Mouse (Mus musculus): ENCODE results near the gene Cdc42bpg. TPM values are rescaled to one million over a fixed set of nuclear protein-coding genes. Genes with fewer than 3 reads are reported as not detected.
"Not testable (repeated sequence)": the region's sequence is repeated elsewhere in the genome, so short reads cannot be mapped to it uniquely, and the experiment has no call there.

The Cdc42bpg gene
- polyA plus RNA-seq, 1 experiment from 2014 or later: 0.40 TPM

- Histone ChIP-seq H3K36me3 (replicated peaks) (no peaks in the 10 kb centered on the region), H3K27ac (no peak overlapping the region), H3K9me3 (no peaks in the 10 kb centered on the region), H3K4me3 (no peak overlapping the region), H3K4me1 (peaks cover 4% of the 10 kb centered on the region; the same call in 1 of the 2 replicates), H3K9ac (no peak overlapping the region), H3K4me2 (no peak overlapping the region), H3K27me3 (replicated peaks) (0 out of 2 replicates have a peak, but pooled peaks cover 7% of the 10 kb centered on the region)
- no peak; the same call in 1 of the 2 replicates for ATAC-seq (replicated peaks)
- WGBS: 23% methylated on average over 5 of the region's 5 CpGs
These were observed 1.3 kb upstream of the Cdc42bpg start for GRCm38 (mm10) chr19:6304787-6305516.

- 57% methylated on average over 8 of the region's 8 CpGs for WGBS
- Histone ChIP-seq H3K9ac (no peak overlapping the region), H3K4me2 (peak overlapping the region; percentile 56), H3K36me3 (replicated peaks) (no peaks in the 10 kb centered on the region), H3K9me3 (no peaks in the 10 kb centered on the region), H3K27ac (no peak overlapping the region), H3K4me3 (peak overlapping the region; percentile 47), H3K4me1 (peaks cover 4% of the 10 kb centered on the region; the same call in 1 of the 2 replicates), H3K27me3 (replicated peaks) (0 out of 2 replicates have a peak, but pooled peaks cover 7% of the 10 kb centered on the region)
- no peak for ATAC-seq (replicated peaks)
These were observed 640 bp upstream of the Cdc42bpg start for GRCm38 (mm10) chr19:6305517-6306115.

GRCm38 (mm10) chr19:6306586-6306985, 330 bp downstream of the Cdc42bpg start:
- peak; percentile 37 for ATAC-seq (replicated peaks)
- under 1% methylated on average over 33 of the region's 34 CpGs for WGBS
- Histone ChIP-seq H3K4me1 (peaks cover 4% of the 10 kb centered on the region; the same call in 1 of the 2 replicates), H3K9ac (peak overlapping the region; percentile 19), H3K36me3 (replicated peaks) (no peaks in the 10 kb centered on the region), H3K27ac (no peak overlapping the region), H3K9me3 (no peaks in the 10 kb centered on the region), H3K4me2 (peak overlapping the region; percentile 56), H3K4me3 (peak overlapping the region; percentile 47), H3K27me3 (replicated peaks) (0 out of 2 replicates have a peak, but pooled peaks cover 7% of the 10 kb centered on the region)

- Histone ChIP-seq H3K9ac (no peak overlapping the region), H3K4me3 (no peak overlapping the region), H3K4me2 (no peak overlapping the region), H3K27me3 (replicated peaks) (0 out of 2 replicates have a peak, but pooled peaks cover 7% of the 10 kb centered on the region), H3K27ac (no peak overlapping the region), H3K4me1 (peaks cover 4% of the 10 kb centered on the region; the same call in 1 of the 2 replicates), H3K36me3 (replicated peaks) (no peaks in the 10 kb centered on the region), H3K9me3 (no peaks in the 10 kb centered on the region)
- WGBS: 91% methylated on average over 9 of the region's 9 CpGs
- ATAC-seq (replicated peaks): no peak
These were observed 1.7 kb downstream of the Cdc42bpg start for GRCm38 (mm10) chr19:6307733-6308531.

GRCm38 (mm10) chr19:6310181-6310580, 3.9 kb downstream of the Cdc42bpg start:
- no peak overlapping the region for H3K4me2 ChIP-seq
- H3K27ac ChIP-seq: no peak overlapping the region
- H3K4me3 ChIP-seq: no peak overlapping the region
- no peak overlapping the region for H3K9ac ChIP-seq
- 91% methylated on average over 5 of the region's 5 CpGs for WGBS
- H3K27me3 ChIP-seq (replicated peaks): 0 out of 2 replicates have a peak, but pooled peaks cover 7% of the 10 kb centered on the region
- peaks cover 4% of the 10 kb centered on the region; the same call in 1 of the 2 replicates for H3K4me1 ChIP-seq
- no peak for ATAC-seq (replicated peaks)
- H3K36me3 ChIP-seq (replicated peaks): no peaks in the 10 kb centered on the region
- no peaks in the 10 kb centered on the region for H3K9me3 ChIP-seq

- not testable (repeated sequence) for ATAC-seq (replicated peaks); H3K27ac ChIP-seq; H3K4me2 ChIP-seq; H3K27me3 ChIP-seq (replicated peaks); H3K36me3 ChIP-seq (replicated peaks); H3K9me3 ChIP-seq; H3K9ac ChIP-seq; H3K4me1 ChIP-seq; H3K4me3 ChIP-seq
- 94% methylated on average over 3 of the region's 3 CpGs for WGBS
These were observed 5.5 kb downstream of the Cdc42bpg start for GRCm38 (mm10) chr19:6311783-6312182.

GRCm38 (mm10) chr19:6313796-6314195, 7.5 kb downstream of the Cdc42bpg start:
- H3K36me3 ChIP-seq (replicated peaks): no peaks in the 10 kb centered on the region
- H3K9me3 ChIP-seq: no peaks in the 10 kb centered on the region
- no peaks in the 10 kb centered on the region for H3K27me3 ChIP-seq (replicated peaks)
- 87% methylated on average over 8 of the region's 8 CpGs for WGBS
- H3K9ac ChIP-seq: no peak overlapping the region
- H3K27ac ChIP-seq: no peak overlapping the region
- no peak overlapping the region for H3K4me2 ChIP-seq
- ATAC-seq (replicated peaks): no peak
- no peaks in the 10 kb centered on the region for H3K4me1 ChIP-seq
- no peak overlapping the region for H3K4me3 ChIP-seq

GRCm38 (mm10) chr19:6314513-6314912, 8.3 kb downstream of the Cdc42bpg start:
- H3K4me2 ChIP-seq: no peak overlapping the region
- H3K27ac ChIP-seq: no peak overlapping the region
- ATAC-seq (replicated peaks): no peak
- WGBS: 83% methylated on average over 8 of the region's 8 CpGs
- H3K4me1 ChIP-seq: no peaks in the 10 kb centered on the region
- H3K27me3 ChIP-seq (replicated peaks): no peaks in the 10 kb centered on the region
- H3K36me3 ChIP-seq (replicated peaks): no peaks in the 10 kb centered on the region
- H3K9ac ChIP-seq: no peak overlapping the region
- H3K9me3 ChIP-seq: no peaks in the 10 kb centered on the region
- H3K4me3 ChIP-seq: no peak overlapping the region

GRCm38 (mm10) chr19:6315573-6315972, 9.3 kb downstream of the Cdc42bpg start:
- no peak for ATAC-seq (replicated peaks)
- no peak overlapping the region for H3K4me3 ChIP-seq
- H3K4me1 ChIP-seq: no peaks in the 10 kb centered on the region
- H3K9me3 ChIP-seq: no peaks in the 10 kb centered on the region
- H3K36me3 ChIP-seq (replicated peaks): no peaks in the 10 kb centered on the region
- no peak overlapping the region for H3K9ac ChIP-seq
- H3K27ac ChIP-seq: no peak overlapping the region
- H3K4me2 ChIP-seq: no peak overlapping the region
- no peaks in the 10 kb centered on the region for H3K27me3 ChIP-seq (replicated peaks)
- 71% methylated on average over 14 of the region's 14 CpGs for WGBS

GRCm38 (mm10) chr19:6318145-6318544, 11.9 kb downstream of the Cdc42bpg start:
- H3K27ac ChIP-seq: no peak overlapping the region
- H3K4me3 ChIP-seq: no peak overlapping the region
- H3K4me2 ChIP-seq: no peak overlapping the region
- 88% methylated on average over 12 of the region's 12 CpGs for WGBS
- H3K4me1 ChIP-seq: no peaks in the 10 kb centered on the region
- H3K36me3 ChIP-seq (replicated peaks): no peaks in the 10 kb centered on the region
- no peak overlapping the region for H3K9ac ChIP-seq
- ATAC-seq (replicated peaks): no peak
- no peaks in the 10 kb centered on the region for H3K27me3 ChIP-seq (replicated peaks)
- H3K9me3 ChIP-seq: no peaks in the 10 kb centered on the region

GRCm38 (mm10) chr19:6321358-6321757, 15.1 kb downstream of the Cdc42bpg start:
- H3K36me3 ChIP-seq (replicated peaks): no peaks in the 10 kb centered on the region
- no peaks in the 10 kb centered on the region for H3K4me1 ChIP-seq
- no peak overlapping the region for H3K4me2 ChIP-seq
- H3K27ac ChIP-seq: no peak overlapping the region
- H3K9ac ChIP-seq: no peak overlapping the region
- no peak overlapping the region for H3K4me3 ChIP-seq
- no peak for ATAC-seq (replicated peaks)
- 86% methylated on average over 8 of the region's 8 CpGs for WGBS
- H3K9me3 ChIP-seq: no peaks in the 10 kb centered on the region
- H3K27me3 ChIP-seq (replicated peaks): no peaks in the 10 kb centered on the region

All from midbrain, embryonic 15.5 days (tissue).